Mouse (Mus musculus) gastrocnemius, postnatal 4 days (tissue): ENCODE measurements around the gene H2al1c. TPM values are rescaled to one million over a fixed set of nuclear protein-coding genes. Genes with fewer than 3 reads are reported as not detected.
"Not testable (repeated sequence)": the region's sequence is repeated elsewhere in the genome, so short reads cannot be mapped to it uniquely, and the experiment has no call there.

ENCODE experiments used
- DNase-seq, 2 experiments: peaks; one replicate each; pipeline ENCODE4 v3.0.0; 2021 to 2022; ENCODE audit warnings: low spot score in 2 of 2, mixed read lengths in 2 of 2
- long read RNA-seq, 2 experiments: library from polyadenylated mRNA; stranded (forward); transcript quantifications; one replicate each; pipeline ENCODE4 v2.0.0; 2021
- total RNA-seq, 2 experiments: library from RNA; stranded (reverse); gene quantifications; 2 replicates each; pipeline ENCODE4 v1.2.3; 2021

Gene H2al1c
- total RNA-seq = not detected
- long read RNA-seq, experiment 1 = 0 reads
- long read RNA-seq, experiment 2 = 0 reads

DNA sequence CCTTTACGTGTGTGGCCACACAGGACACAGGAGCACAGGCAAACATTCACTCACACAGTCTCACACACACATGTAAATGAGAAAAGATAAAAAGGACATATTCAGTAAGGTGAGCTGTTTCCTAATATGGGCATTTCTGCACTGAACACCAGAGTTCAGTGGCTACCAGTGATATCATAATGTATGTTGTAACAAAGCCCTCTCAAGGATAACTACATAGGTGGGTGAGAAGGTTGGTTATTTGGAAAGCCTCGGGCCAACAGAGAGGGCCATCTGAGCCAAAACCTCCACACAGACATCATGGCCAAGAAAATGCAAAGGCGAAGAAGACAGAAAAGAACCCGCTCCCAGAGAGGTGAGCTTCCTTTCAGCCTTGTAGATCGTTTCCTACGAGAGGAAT is at the start of gene H2al1c:
Gene H2al1c, plus strand, starts transcription at position 301 of the 400 bp plus-strand sequence.
- DNase-seq = not testable (repeated sequence)

DNA sequence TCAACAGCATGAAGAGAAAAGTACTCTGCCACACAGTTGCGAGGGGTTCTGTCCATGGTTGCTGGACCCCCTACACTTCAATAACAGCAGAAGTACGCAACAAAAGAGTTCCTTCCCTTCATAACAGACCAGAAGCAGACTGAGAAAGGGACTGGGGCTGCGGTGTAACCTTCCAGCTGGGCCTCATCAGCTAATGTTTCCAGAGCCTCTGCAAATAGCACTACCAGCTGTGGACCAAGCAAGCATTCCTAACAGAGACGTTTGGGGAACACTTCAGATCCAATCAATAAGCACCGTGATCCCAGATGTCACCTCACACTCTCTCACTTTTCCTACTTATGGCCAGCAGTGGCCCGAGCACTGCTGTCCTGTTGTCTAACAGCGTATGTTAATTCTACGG is 40.5 kb upstream of the H2al1c start:
- DNase-seq = no peak

DNA sequence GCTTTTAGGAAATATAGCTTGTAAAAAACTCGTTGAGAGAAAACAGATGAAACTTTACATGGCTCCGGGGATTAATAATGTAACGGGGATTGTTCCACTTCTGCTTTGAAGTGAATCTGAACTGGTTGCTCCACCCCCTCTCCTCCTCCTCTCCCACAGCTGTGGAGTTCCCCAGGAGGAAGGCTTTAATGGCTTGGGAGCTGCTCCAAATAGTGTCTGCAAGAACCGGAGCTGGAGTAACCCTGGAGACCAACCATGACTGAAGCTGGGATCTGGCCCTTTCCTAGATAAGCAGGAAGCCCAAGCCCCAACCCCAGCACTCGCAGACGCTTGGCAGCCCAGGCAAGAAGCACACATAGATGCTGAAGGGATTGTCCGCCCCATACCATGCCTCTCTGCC is 37.7 kb upstream of the H2al1c start:
- peak in 1 of 2 experiments; percentile 26 for DNase-seq

DNA sequence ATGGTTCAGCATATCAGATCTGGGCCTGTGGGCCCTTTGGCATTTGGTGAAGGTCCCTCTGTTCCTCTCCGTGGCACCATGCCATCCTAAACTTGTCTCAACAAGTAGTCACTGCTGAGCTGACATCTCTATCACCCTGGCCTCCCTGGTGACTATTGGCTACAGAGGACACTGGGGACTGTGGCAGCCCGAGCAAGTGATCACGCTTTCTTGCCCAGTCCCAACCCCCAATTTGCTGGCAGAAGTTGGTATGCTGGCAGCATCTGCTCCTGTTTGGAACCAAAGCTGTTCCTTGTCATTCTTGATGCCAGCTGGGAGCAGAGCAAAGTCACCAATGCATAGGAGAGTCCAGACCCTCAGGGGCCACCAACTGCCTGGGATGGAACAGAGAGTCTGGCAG is 36.4 kb upstream of the H2al1c start:
- DNase-seq = no peak

DNA sequence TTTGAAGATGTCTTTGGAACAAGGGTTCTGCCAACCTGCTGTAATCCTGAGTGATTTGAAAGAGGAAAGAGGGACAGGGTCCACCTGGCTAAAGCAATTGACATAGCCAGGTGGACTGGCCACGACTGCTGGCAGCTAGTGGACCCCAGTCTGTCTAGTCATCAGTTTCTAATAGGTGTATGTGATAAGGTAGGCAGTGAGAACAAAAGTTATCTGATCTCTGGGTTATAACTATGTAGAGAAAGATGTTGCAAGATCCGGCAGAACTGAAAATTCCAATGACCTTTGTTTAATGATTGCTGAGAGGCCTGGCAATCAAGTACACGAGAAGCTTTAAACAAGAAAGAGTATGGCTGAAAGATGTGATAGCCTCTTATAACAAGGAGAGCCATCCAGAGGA is 32.3 kb upstream of the H2al1c start:
- DNase-seq = no peak

DNA sequence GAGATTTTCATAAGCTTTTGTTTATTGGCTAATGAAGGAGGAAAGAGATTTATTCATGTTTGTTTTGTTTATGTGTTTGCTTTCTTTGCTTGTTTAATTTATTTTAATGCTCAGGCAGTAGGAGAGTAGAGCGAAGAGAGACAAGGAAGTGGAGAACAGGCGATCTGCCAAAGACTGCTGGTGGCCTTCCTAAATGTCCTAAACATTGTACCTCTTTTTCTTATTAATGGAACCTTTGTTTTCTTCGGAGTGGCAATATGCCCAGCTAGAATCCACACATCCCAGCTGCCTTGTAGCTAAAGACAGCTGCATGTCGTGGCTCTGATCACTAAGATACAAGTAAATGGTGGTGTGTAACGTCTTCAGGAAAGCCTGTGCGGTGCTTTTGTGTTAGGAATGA is 28.4 kb upstream of the H2al1c start:
- DNase-seq = no peak

DNA sequence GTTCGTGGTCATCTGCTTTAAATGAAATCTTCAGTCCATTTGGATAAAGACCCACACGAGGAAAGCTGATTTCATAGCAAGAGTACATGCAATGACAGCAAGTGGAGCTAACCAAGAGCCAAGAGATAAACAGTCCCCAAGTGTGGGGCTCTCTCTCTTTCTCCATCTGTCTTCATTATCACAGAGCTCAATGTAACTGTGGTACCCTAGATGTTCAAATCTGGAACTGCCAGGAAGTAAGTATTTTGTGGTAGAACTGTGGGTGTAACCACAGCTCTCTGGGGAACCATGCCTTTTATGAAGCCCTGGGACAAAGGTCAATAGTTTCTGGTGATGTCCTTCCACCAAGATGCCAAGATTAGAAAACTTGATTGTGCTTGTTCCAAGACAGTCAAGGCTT is 24.7 kb upstream of the H2al1c start:
- DNase-seq = no peak

DNA sequence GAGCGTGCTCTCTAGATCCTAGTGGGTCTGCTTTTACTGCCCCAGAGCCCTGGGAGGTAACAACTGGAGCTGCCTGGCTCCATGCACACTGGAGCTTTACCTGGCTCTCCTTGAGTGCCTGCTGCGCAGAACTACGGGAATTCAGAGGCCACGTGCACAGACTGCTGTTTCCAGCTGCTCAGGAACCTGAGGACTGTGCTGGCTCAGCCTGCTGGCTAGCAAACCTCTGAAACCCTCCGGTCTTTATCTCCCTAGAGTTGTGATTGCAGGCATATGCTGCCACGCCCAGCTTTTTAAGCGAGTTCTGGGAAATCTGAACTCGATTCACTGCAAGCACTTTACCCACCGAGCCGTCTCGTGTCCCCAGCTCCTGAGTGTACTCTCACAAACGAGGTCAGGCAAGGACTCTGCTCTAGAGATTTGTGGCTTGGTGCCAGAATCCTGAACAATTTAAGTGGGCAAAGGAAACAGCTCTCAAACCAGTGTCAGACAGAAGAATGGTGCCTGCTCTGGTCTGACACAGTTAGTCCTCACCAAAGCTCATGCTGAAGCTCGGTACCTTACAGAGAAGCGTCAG is 17.1 kb upstream of the H2al1c start:
- no peak for DNase-seq

DNA sequence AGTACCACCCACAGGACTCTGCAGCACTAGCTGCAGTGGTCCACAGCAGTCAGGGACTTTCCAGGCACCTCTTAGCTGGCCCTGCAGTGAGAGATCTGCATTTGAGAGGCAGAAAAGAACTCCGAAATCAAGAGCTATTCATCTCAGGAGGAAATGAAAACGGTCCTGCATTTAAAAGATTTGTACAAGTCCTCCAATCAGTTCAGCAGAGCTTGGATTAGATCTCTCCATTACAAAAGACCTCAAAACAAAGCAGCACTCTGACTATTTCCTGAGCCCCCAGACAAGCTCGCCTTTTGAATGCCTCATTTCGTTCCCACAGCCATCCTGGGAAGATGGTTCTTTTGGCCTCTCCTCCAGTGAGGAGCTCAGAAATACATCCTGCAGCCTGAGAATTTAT is 16.2 kb upstream of the H2al1c start:
- DNase-seq = no peak

DNA sequence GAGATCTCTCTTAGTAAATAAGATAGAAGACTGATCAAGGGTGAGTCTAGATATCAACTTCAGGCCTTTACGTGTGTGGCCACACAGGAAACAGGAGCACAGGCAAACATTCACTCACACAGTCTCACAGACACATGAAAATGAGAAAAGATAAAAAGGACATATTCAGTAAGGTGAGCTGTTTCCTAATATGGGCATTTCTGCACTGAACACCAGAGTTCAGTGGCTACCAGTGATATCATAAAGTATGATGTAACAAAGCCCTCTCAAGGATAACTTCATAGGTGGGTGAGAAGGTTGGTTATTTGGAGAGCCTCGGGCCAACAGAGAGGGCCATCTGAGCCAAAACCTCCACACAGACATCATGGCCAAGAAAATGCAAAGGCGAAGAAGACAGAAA is 6.5 kb upstream of the H2al1c start, which contains the start of gene H2al1a:
Gene H2al1a, plus strand, starts transcription at position 301 of the 400 bp plus-strand sequence.
- DNase-seq = not testable (repeated sequence)

DNA sequence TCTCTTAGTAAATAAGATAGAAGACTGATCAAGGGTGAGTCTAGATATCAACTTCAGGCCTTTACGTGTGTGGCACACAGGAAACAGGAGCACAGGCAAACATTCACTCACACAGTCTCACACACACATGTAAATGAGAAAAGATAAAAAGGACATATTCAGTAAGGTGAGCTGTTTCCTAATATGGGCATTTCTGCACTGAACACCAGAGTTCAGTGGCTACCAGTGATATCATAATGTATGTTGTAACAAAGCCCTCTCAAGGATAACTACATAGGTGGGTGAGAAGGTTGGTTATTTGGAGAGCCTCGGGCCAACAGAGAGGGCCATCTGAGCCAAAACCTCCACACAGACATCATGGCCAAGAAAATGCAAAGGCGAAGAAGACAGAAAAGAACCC is 3.3 kb upstream of the H2al1c start, which contains the start of gene H2al1b:
Gene H2al1b, plus strand, starts transcription at position 301 of the 400 bp plus-strand sequence.
- not testable (repeated sequence) for DNase-seq

DNA sequence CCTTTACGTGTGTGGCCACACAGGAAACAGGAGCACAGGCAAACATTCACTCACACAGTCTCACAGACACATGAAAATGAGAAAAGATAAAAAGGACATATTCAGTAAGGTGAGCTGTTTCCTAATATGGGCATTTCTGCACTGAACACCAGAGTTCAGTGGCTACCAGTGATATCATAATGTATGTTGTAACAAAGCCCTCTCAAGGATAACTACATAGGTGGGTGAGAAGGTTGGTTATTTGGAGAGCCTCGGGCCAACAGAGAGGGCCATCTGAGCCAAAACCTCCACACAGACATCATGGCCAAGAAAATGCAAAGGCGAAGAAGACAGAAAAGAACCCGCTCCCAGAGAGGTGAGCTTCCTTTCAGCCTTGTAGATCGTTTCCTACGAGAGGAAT is 3.1 kb downstream of the H2al1c start, which contains the start of gene H2al1d:
Gene H2al1d, plus strand, starts transcription at position 301 of the 400 bp plus-strand sequence.
- DNase-seq = not testable (repeated sequence)

DNA sequence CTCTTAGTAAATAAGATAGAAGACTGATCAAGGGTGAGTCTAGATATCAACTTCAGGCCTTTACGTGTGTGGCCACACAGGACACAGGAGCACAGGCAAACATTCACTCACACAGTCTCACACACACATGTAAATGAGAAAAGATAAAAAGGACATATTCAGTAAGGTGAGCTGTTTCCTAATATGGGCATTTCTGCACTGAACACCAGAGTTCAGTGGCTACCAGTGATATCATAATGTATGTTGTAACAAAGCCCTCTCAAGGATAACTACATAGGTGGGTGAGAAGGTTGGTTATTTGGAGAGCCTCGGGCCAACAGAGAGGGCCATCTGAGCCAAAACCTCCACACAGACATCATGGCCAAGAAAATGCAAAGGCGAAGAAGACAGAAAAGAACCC is 6.2 kb downstream of the H2al1c start, which contains the start of gene H2al1e:
Gene H2al1e, plus strand, starts transcription at position 301 of the 400 bp plus-strand sequence.
- not testable (repeated sequence) for DNase-seq

DNA sequence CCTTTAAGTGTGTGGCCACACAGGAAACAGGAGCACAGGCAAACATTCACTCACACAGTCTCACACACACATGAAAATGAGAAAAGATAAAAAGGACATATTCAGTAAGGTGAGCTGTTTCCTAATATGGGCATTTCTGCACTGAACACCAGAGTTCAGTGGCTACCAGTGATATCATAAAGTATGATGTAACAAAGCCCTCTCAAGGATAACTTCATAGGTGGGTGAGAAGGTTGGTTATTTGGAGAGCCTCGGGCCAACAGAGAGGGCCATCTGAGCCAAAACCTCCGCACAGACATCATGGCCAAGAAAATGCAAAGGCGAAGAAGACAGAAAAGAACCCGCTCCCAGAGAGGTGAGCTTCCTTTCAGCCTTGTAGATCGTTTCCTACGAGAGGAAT is 9.4 kb downstream of the H2al1c start, which contains the start of gene H2al1f:
Gene H2al1f, plus strand, starts transcription at position 301 of the 400 bp plus-strand sequence.
- not testable (repeated sequence) for DNase-seq

DNA sequence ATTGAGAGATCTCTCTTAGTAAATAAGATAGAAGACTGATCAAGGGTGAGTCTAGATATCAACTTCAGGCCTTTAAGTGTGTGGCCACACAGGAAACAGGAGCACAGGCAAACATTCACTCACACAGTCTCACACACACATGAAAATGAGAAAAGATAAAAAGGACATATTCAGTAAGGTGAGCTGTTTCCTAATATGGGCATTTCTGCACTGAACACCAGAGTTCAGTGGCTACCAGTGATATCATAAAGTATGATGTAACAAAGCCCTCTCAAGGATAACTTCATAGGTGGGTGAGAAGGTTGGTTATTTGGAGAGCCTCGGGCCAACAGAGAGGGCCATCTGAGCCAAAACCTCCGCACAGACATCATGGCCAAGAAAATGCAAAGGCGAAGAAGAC is 12.5 kb downstream of the H2al1c start, which contains the start of gene H2al1g:
Gene H2al1g, plus strand, starts transcription at position 301 of the 400 bp plus-strand sequence.
- not testable (repeated sequence) for DNase-seq

DNA sequence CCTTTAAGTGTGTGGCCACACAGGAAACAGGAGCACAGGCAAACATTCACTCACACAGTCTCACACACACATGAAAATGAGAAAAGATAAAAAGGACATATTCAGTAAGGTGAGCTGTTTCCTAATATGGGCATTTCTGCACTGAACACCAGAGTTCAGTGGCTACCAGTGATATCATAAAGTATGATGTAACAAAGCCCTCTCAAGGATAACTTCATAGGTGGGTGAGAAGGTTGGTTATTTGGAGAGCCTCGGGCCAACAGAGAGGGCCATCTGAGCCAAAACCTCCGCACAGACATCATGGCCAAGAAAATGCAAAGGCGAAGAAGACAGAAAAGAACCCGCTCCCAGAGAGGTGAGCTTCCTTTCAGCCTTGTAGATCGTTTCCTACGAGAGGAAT is 15.7 kb downstream of the H2al1c start, which contains the start of gene H2al1h:
Gene H2al1h, plus strand, starts transcription at position 301 of the 400 bp plus-strand sequence.
- not testable (repeated sequence) for DNase-seq

DNA sequence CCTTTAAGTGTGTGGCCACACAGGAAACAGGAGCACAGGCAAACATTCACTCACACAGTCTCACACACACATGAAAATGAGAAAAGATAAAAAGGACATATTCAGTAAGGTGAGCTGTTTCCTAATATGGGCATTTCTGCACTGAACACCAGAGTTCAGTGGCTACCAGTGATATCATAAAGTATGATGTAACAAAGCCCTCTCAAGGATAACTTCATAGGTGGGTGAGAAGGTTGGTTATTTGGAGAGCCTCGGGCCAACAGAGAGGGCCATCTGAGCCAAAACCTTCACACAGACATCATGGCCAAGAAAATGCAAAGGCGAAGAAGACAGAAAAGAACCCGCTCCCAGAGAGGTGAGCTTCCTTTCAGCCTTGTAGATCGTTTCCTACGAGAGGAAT is 18.9 kb downstream of the H2al1c start, which contains the start of gene H2al1i:
Gene H2al1i, plus strand, starts transcription at position 301 of the 400 bp plus-strand sequence.
- not testable (repeated sequence) for DNase-seq

DNA sequence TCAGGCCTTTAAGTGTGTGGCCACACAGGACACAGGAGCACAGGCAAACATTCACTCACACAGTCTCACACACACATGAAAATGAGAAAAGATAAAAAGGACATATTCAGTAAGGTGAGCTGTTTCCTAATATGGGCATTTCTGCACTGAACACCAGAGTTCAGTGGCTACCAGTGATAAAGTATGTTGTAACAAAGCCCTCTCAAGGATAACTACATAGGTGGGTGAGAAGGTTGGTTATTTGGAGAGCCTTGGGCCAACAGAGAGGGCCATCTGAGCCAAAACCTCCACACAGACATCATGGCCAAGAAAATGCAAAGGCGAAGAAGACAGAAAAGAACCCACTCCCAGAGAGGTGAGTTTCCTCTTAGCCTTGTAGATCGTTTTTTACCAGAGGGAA is 22.1 kb downstream of the H2al1c start, which contains the start of gene H2al1j:
Gene H2al1j, plus strand, starts transcription at position 301 of the 400 bp plus-strand sequence.
- DNase-seq = not testable (repeated sequence)

DNA sequence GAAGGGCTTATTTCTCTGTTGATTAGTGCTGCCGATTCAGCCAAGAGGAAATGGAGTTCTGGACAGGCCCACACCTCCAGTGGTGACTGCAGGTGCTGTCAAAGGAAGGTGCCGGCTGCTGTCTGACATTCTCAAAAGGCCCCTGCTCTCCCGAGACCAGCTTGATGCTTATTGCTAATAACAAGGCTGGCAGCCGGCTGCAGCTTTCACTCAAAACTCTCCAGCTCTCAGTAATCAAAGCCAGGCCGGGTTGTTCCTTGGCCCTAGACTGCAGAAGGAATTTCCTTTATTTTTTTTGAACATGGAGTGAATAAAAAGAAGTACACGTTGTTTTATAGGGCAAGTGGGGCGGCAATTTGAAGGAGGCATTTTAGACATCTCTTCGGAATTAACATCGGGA is 40.3 kb downstream of the H2al1c start:
- no peak for DNase-seq

DNA sequence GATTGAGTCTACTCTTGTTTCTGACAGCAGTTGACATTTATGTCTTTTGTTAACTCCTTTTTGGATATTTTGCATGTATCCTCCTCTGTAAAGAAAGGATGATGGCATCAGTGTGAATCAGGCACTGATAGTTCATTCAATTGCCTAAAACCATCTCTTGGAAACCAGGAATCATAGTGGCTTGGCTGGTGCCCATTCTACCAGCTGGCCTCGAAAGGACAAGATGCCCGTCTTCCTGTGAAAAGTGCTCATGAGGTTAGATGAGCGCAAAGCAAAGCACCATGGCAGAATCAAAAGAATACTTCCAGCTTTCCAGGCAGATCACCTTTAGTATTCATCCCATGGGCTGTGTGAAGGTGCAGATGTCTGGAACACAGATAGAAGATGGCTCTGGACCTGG is 41.3 kb downstream of the H2al1c start:
- DNase-seq = no peak
